Comparison of ENCODE assay signal across 12 mouse cellular contexts in genomic region chr5:145222840-145223239, GRCm38 (mm10). TPM values are rescaled to one million over a fixed set of nuclear protein-coding genes. Genes with fewer than 3 reads are reported as not detected.
A peak's percentile ranks its signal among the peaks of the same experiment; 100 is the strongest.
DNase-seq lines count a peak whose midpoint lies in the region; ATAC-seq lines count a peak whose summit lies in the region.
"Had no signal": no experiment of that assay in that cellular context is flagged by ENCODE, and none has a peak within 500 bp of the region (broad histone marks: within the 10 kb centered on the region; RNA-seq: fewer than 3 reads in every experiment).

No protein-coding gene starts in this region.

- H3K27ac ChIP-seq in liver, embryonic 13.5 days, result no peak overlapping the region
- H3K27ac ChIP-seq in hindbrain, embryonic 11.5 days (ENCODE audit: low read depth, low read length), result no peak overlapping the region
- H3K27ac ChIP-seq: layer of hippocampus, adult 2 months; midbrain, embryonic 15.5 days had no signal

- ATAC-seq in liver, embryonic 13.5 days (ENCODE audit: low read depth), result peak; percentile 51
- no peak for ATAC-seq in hindbrain, embryonic 11.5 days (ENCODE audit: low FRiP score)
- ATAC-seq: midbrain, embryonic 15.5 days had no signal

- 0 out of 2 replicates have a peak overlapping the region, but pooled peaks have one; percentile 13 for H3K9ac ChIP-seq in liver, embryonic 13.5 days
- no peak overlapping the region for H3K9ac ChIP-seq in hindbrain, embryonic 11.5 days (ENCODE audit: low read depth, low read length)
- H3K9ac ChIP-seq: midbrain, embryonic 15.5 days had no signal

- no peaks in the 10 kb centered on the region for H3K27me3 ChIP-seq in liver, embryonic 13.5 days
- no peaks in the 10 kb centered on the region for H3K27me3 ChIP-seq in hindbrain, embryonic 11.5 days (ENCODE audit: control insufficient read depth, insufficient read depth, low read length)
- H3K27me3 ChIP-seq: midbrain, embryonic 15.5 days had no signal

- peak; percentile 59 for DNase-seq in 416B (ENCODE audit: low read depth)
- DNase-seq in ES-CJ7 (ENCODE audit: low read depth, low spot score), result peak; percentile 51
- peak; percentile 64 for DNase-seq in adrenal gland, postnatal 14 days
- no peak for DNase-seq in liver, embryonic 13.5 days
- DNase-seq in hindbrain, embryonic 11.5 days (ENCODE audit: low spot score), result no peak
- no peak for DNase-seq in left cerebral cortex, adult 18-20 months (ENCODE audit: low spot score in 2 of 2)
- DNase-seq in layer of hippocampus, adult 11-12 months (ENCODE audit: low spot score), result no peak
- DNase-seq: cerebellum, postnatal 14 days; kidney, adult 18-20 months; left cerebral cortex, postnatal 4 days had no signal

- H3K4me3 ChIP-seq in liver, embryonic 13.5 days (replicated peaks), result no peak overlapping the region
- H3K4me3 ChIP-seq in hindbrain, embryonic 11.5 days (ENCODE audit: low read depth, low read length), result no peak overlapping the region
- H3K4me3 ChIP-seq: layer of hippocampus, adult 2 months; midbrain, embryonic 15.5 days had no signal

- no peak overlapping the region for H3K4me2 ChIP-seq in liver, embryonic 13.5 days
- H3K4me2 ChIP-seq in hindbrain, embryonic 11.5 days (replicated peaks; ENCODE audit: low read depth, low read length), result no peak overlapping the region
- H3K4me2 ChIP-seq: midbrain, embryonic 15.5 days had no signal

- H3K36me3 ChIP-seq in liver, embryonic 13.5 days, result peaks cover 39% of the 10 kb centered on the region
- peaks cover 13% of the 10 kb centered on the region; the same call in 1 of the 2 replicates for H3K36me3 ChIP-seq in hindbrain, embryonic 11.5 days (ENCODE audit: control insufficient read depth, insufficient read depth, low read length)

- WGBS in liver, embryonic 13.5 days (ENCODE audit: insufficient replicate concordance), result 74% methylated on average over 5 of the region's 5 CpGs
- WGBS in hindbrain, embryonic 11.5 days, result 85% methylated on average over 5 of the region's 5 CpGs

- no peaks in the 10 kb centered on the region for H3K9me3 ChIP-seq in liver, embryonic 13.5 days (replicated peaks)
- no peaks in the 10 kb centered on the region for H3K9me3 ChIP-seq in hindbrain, embryonic 11.5 days (ENCODE audit: control insufficient read depth, low read length)
- H3K9me3 ChIP-seq: midbrain, embryonic 15.5 days had no signal

- no peaks in the 10 kb centered on the region; the same call in 1 of the 2 replicates for H3K4me1 ChIP-seq in liver, embryonic 13.5 days (replicated peaks)
- no peaks in the 10 kb centered on the region for H3K4me1 ChIP-seq in hindbrain, embryonic 11.5 days (replicated peaks; ENCODE audit: control insufficient read depth, insufficient read depth, low read length)
- H3K4me1 ChIP-seq: midbrain, embryonic 15.5 days had no signal

RNA-seq across cellular contexts. Expression of gene Zfp655, which starts 8.7 kb away (rescaled TPM):
- 46.6 and 49.8 TPM in 2 replicates for total RNA-seq in adrenal gland, postnatal 14 days (2021)
- polyA plus RNA-seq in liver, embryonic 13.5 days (2015; fragmentation: Nextera tagmentation; extraction: Ambion mirVana), result 18.6 and 21.8 TPM in 2 replicates
- polyA plus RNA-seq in hindbrain, embryonic 11.5 days (2014; fragmentation: Nextera tagmentation; extraction: Ambion mirVana), result 45.9 and 47.6 TPM in 2 replicates
- total RNA-seq in left cerebral cortex, adult 18-20 months (2021), result 10 to 100 TPM; 30.0 to 33.0 TPM

RNA-seq across cellular contexts. Expression of gene Zkscan5, which starts 18.5 kb away (rescaled TPM):
- total RNA-seq in adrenal gland, postnatal 14 days (2021), result 12.2 and 14.3 TPM in 2 replicates
- polyA plus RNA-seq in liver, embryonic 13.5 days (2015; fragmentation: Nextera tagmentation; extraction: Ambion mirVana), result 3.7 and 4.3 TPM in 2 replicates
- polyA plus RNA-seq in hindbrain, embryonic 11.5 days (2014; fragmentation: Nextera tagmentation; extraction: Ambion mirVana), result 15.4 and 18.5 TPM in 2 replicates
- total RNA-seq in left cerebral cortex, adult 18-20 months (2021), result 1 to 10 TPM; 9.4 to 9.5 TPM

RNA-seq across cellular contexts. Expression of gene Zkscan14, which starts 21.2 kb away (rescaled TPM):
- total RNA-seq in adrenal gland, postnatal 14 days (2021), result 8.3 and 10.5 TPM in 2 replicates
- 5.9 and 6.0 TPM in 2 replicates for polyA plus RNA-seq in liver, embryonic 13.5 days (2015; fragmentation: Nextera tagmentation; extraction: Ambion mirVana)
- polyA plus RNA-seq in hindbrain, embryonic 11.5 days (2014; fragmentation: Nextera tagmentation; extraction: Ambion mirVana), result 8.8 and 9.0 TPM in 2 replicates
- 10 to 100 TPM; 11.8 to 15.8 TPM for total RNA-seq in left cerebral cortex, adult 18-20 months (2021)

RNA-seq across cellular contexts. Expression of gene Atp5j2, which starts 31.0 kb away (rescaled TPM):
- 774 and 783 TPM in 2 replicates for total RNA-seq in adrenal gland, postnatal 14 days (2021)
- 566 and 569 TPM in 2 replicates for polyA plus RNA-seq in liver, embryonic 13.5 days (2015; fragmentation: Nextera tagmentation; extraction: Ambion mirVana)
- 486 and 490 TPM in 2 replicates for polyA plus RNA-seq in hindbrain, embryonic 11.5 days (2014; fragmentation: Nextera tagmentation; extraction: Ambion mirVana)
- total RNA-seq in left cerebral cortex, adult 18-20 months (2021), result 100 to 1,000 TPM; 223 to 245 TPM

RNA-seq across cellular contexts. Expression of gene Cpsf4, which starts 55.8 kb away (rescaled TPM):
- 21.2 and 23.2 TPM in 2 replicates for total RNA-seq in adrenal gland, postnatal 14 days (2021)
- polyA plus RNA-seq in liver, embryonic 13.5 days (2015; fragmentation: Nextera tagmentation; extraction: Ambion mirVana), result 32.4 and 34.7 TPM in 2 replicates
- polyA plus RNA-seq in hindbrain, embryonic 11.5 days (2014; fragmentation: Nextera tagmentation; extraction: Ambion mirVana), result 27.3 and 31.9 TPM in 2 replicates
- total RNA-seq in left cerebral cortex, adult 18-20 months (2021), result 10 to 100 TPM; 19.9 to 25.1 TPM

Comparison
In these comparisons a context has a peak if more than half of its experiments do, and no peak if none do; other contexts are left out.
1. DNase-seq: peak in 416B (single experiment), ES-CJ7 (single experiment) and adrenal gland, postnatal 14 days (single experiment); none in liver, embryonic 13.5 days (single experiment), hindbrain, embryonic 11.5 days (single experiment), left cerebral cortex, adult 18-20 months (0 of 2) and layer of hippocampus, adult 11-12 months (single experiment).